Mouse (Mus musculus) spleen, adult 18-20 months (tissue): ENCODE measurements around the gene Lrrc4.

Experiments
- DNase-seq, 2 experiments: peaks; one replicate each; pipeline ENCODE4 v3.0.0; 2022; ENCODE audit warnings: mixed read lengths in 2 of 2

The Lrrc4 gene

GRCm38 (mm10) chr6:28762132-28762775 is 69.3 kb downstream of the Lrrc4 start:
- no peak for DNase-seq

- no peak for DNase-seq
Observed at GRCm38 (mm10) chr6:28761728-28762127, 69.8 kb downstream of the Lrrc4 start.

GRCm38 (mm10) chr6:28758293-28758692 is 73.3 kb downstream of the Lrrc4 start:
- DNase-seq, result no peak

- DNase-seq, result no peak
Observed at GRCm38 (mm10) chr6:28756306-28757018, 75.1 kb downstream of the Lrrc4 start.

- no peak for DNase-seq
Observed at GRCm38 (mm10) chr6:28754127-28754898, 77.2 kb downstream of the Lrrc4 start.

- no peak for DNase-seq
Observed at GRCm38 (mm10) chr6:28753681-28754080, 77.9 kb downstream of the Lrrc4 start.

GRCm38 (mm10) chr6:28753217-28753616 is 78.3 kb downstream of the Lrrc4 start:
- DNase-seq, result no peak

- DNase-seq, result no peak
Observed at GRCm38 (mm10) chr6:28751186-28751585, 80.4 kb downstream of the Lrrc4 start.

GRCm38 (mm10) chr6:28749224-28749623 is 82.3 kb downstream of the Lrrc4 start:
- no peak for DNase-seq

GRCm38 (mm10) chr6:28747931-28748670 is 83.4 kb downstream of the Lrrc4 start:
- no peak for DNase-seq

- no peak for DNase-seq
Observed at GRCm38 (mm10) chr6:28747025-28747424, 84.5 kb downstream of the Lrrc4 start.

GRCm38 (mm10) chr6:28745864-28746263 is 85.7 kb downstream of the Lrrc4 start:
- DNase-seq, result no peak

- DNase-seq, result no peak
Observed at GRCm38 (mm10) chr6:28743586-28743985, 88.0 kb downstream of the Lrrc4 start.

- DNase-seq, result no peak
Observed at GRCm38 (mm10) chr6:28737601-28738000, 93.9 kb downstream of the Lrrc4 start.

GRCm38 (mm10) chr6:28736665-28737064 is 94.9 kb downstream of the Lrrc4 start:
- no peak for DNase-seq

GRCm38 (mm10) chr6:28735116-28735515 is 96.4 kb downstream of the Lrrc4 start:
- no peak for DNase-seq

GRCm38 (mm10) chr6:28733884-28734647 is 97.5 kb downstream of the Lrrc4 start:
- DNase-seq, result no peak

- DNase-seq, result no peak
Observed at GRCm38 (mm10) chr6:28731246-28731645, 100.3 kb downstream of the Lrrc4 start.

GRCm38 (mm10) chr6:28729649-28730048 is 101.9 kb downstream of the Lrrc4 start:
- no peak for DNase-seq

- no peak for DNase-seq
Observed at GRCm38 (mm10) chr6:28729236-28729635, 102.3 kb downstream of the Lrrc4 start.

- no peak for DNase-seq
Observed at GRCm38 (mm10) chr6:28724776-28725175, 106.8 kb downstream of the Lrrc4 start.

GRCm38 (mm10) chr6:28723059-28723458 is 108.5 kb downstream of the Lrrc4 start:
- no peak for DNase-seq
